Mouse (Mus musculus): ENCODE measurements around the gene Ptbp2.

GRCm38 (mm10) chr3:119712066-119712465 lies 72.2 kb downstream of the Ptbp2 start:
- no peak for TF ChIP-seq CTCF (IDR thresholded peaks at IDR 0.05; ENCODE audit: borderline replicate concordance, control insufficient read depth, extremely low read depth, insufficient read depth, low read length, poor library complexity)
- TF ChIP-seq POLR2A (IDR thresholded peaks at IDR 0.05; ENCODE audit: control insufficient read depth, extremely low read depth, insufficient read depth, low read length, poor library complexity), result no peak
